Comparison of ENCODE assay signal across 34 mouse cellular contexts in the genomic region with DNA sequence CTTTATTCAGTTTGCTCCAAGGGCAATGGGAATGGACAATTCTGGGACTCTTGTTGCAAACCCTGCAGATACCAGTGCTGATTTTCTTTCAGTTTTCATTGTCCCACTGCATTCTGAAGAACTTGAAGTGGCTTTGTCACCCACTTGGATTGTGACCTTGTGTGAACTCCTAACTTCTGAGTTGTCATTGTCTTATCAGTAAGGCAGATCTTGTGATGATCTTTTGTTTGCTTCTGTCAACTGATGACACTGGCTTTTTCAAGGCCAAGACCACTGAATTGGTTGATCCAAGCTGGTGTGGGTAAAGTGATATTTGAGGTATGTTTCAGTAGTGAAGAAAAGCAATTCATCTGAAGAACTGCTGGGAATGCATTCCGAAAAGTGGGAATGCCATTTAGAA. TPM values are rescaled to one million over a fixed set of nuclear protein-coding genes. Genes with fewer than 3 reads are reported as not detected.
"Had no signal": no experiment of that assay in that cellular context is flagged by ENCODE, and none has a peak within 500 bp of the region (broad histone marks: within the 10 kb centered on the region; RNA-seq: fewer than 3 reads in every experiment).

No protein-coding gene starts in this region.

- DNase-seq: left cerebral cortex, postnatal 4 days; liver; liver, embryonic 13.5 days; liver, postnatal 0 days; lung, adult 18-20 months; lung, adult 2 months; lung, embryonic 14.5 days; lung, postnatal 10 days; lung, postnatal 14 days; lung, postnatal 36 days; lung, postnatal 4 days; midbrain, embryonic 14.5 days had no signal

- H3K4me2 ChIP-seq: limb, embryonic 12.5 days; limb, embryonic 13.5 days; limb, embryonic 15.5 days; liver, embryonic 11.5 days; liver, embryonic 12.5 days; liver, embryonic 13.5 days; liver, embryonic 15.5 days; lung, embryonic 14.5 days; lung, embryonic 15.5 days; midbrain, embryonic 12.5 days; midbrain, embryonic 13.5 days had no signal

- H3K27me3 ChIP-seq: limb, embryonic 12.5 days; limb, embryonic 13.5 days; limb, embryonic 15.5 days; liver, embryonic 12.5 days; liver, embryonic 13.5 days; liver, embryonic 15.5 days; lung, embryonic 15.5 days; megakaryocyte, embryonic 14.5 days; midbrain, embryonic 12.5 days; midbrain, embryonic 13.5 days had no signal

- H3K9me3 ChIP-seq: limb, embryonic 10.5 days; limb, embryonic 12.5 days; limb, embryonic 13.5 days; limb, embryonic 15.5 days; liver, embryonic 12.5 days; liver, embryonic 13.5 days; liver, embryonic 15.5 days; lung, embryonic 15.5 days; megakaryocyte, embryonic 14.5 days; midbrain, embryonic 10.5 days; midbrain, embryonic 12.5 days; midbrain, embryonic 13.5 days had no signal

- H3K4me3 ChIP-seq: left cerebral cortex, adult 2 months; limb, embryonic 10.5 days; limb, embryonic 12.5 days; limb, embryonic 13.5 days; limb, embryonic 15.5 days; liver, embryonic 12.5 days; liver, embryonic 13.5 days; liver, embryonic 15.5 days; lung, embryonic 15.5 days; megakaryocyte, embryonic 14.5 days; midbrain, embryonic 10.5 days; midbrain, embryonic 12.5 days; midbrain, embryonic 13.5 days; myocyte had no signal

- H3K27ac ChIP-seq: left cerebral cortex, adult 2 months; limb, embryonic 10.5 days; limb, embryonic 12.5 days; limb, embryonic 13.5 days; limb, embryonic 15.5 days; liver, embryonic 12.5 days; liver, embryonic 13.5 days; liver, embryonic 14.5 days; liver, embryonic 15.5 days; lung, embryonic 15.5 days; macrophage; midbrain, embryonic 10.5 days; midbrain, embryonic 12.5 days; midbrain, embryonic 13.5 days had no signal

- ATAC-seq: liver, embryonic 12.5 days; liver, postnatal 0 days; lung, postnatal 0 days; midbrain, embryonic 13.5 days; midbrain, embryonic 16.5 days had no signal

- H3K9ac ChIP-seq: limb, embryonic 12.5 days; limb, embryonic 13.5 days; limb, embryonic 15.5 days; liver, embryonic 12.5 days; liver, embryonic 13.5 days; liver, embryonic 14.5 days; liver, embryonic 15.5 days; liver, postnatal 0 days; lung, embryonic 14.5 days; lung, embryonic 15.5 days; midbrain, embryonic 12.5 days; midbrain, embryonic 13.5 days had no signal

RNA-seq across cellular contexts. Expression of gene 1700092M07Rik, which starts 4.9 kb away (rescaled TPM):
- total RNA-seq: left cerebral cortex, postnatal 14 days; midbrain, postnatal 0 days; monocyte, adult 5-6 weeks had no signal
- polyA plus RNA-seq: liver, adult 2 months; lung, adult 2 months; macrophage had no signal
